Mouse (Mus musculus): ENCODE measurements around the gene Clasp1.

DNA sequence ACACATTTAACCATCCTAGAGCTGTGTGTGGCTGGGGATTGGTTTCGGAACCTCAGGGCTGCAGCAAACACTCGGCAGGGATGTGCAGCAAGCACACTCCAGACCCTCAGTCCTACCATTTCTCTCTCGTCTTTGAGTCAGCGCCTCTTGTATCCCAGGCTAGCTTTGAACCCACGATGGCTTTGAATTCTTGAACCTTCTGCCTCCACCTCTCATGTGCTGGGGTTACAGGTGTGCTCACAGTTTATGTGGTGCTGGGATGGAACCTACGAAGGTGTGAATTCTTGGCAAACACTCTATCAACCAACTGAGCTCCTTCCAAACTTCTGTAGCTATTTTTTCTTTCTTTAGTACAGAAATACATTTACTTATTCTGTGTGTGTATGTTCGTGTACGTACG lies 9.0 kb downstream of the Clasp1 start:
- TF ChIP-seq POLR2A (IDR thresholded peaks at IDR 0.05; ENCODE audit: borderline replicate concordance, control insufficient read depth, low read depth, low read length) (no peak), CTCF (IDR thresholded peaks at IDR 0.05; ENCODE audit: control insufficient read depth, insufficient read depth, low read length) (no peak)
